Mouse (Mus musculus) layer of hippocampus, postnatal 10 days (tissue): ENCODE results near the gene Mcrip1. TPM values are rescaled to one million over a fixed set of nuclear protein-coding genes. Genes with fewer than 3 reads are reported as not detected.
"Not testable (repeated sequence)": the region's sequence is repeated elsewhere in the genome, so short reads cannot be mapped to it uniquely, and the experiment has no call there.

Source experiments
- DNase-seq, 2 experiments: peaks; one replicate each; pipeline ENCODE4 v3.0.0; 2021; ENCODE audit warnings: low spot score in 2 of 2
- total RNA-seq, 2 experiments: library from RNA; stranded (reverse); gene quantifications; 2 replicates each; pipeline ENCODE4 v1.2.3; 2021

The Mcrip1 gene
- total RNA-seq, 2 experiments from 2014 or later, result 95.4 to 107 TPM

- DNase-seq, result no peak
Measured at GRCm38 (mm10) chr11:120517147-120517546, 32.4 kb downstream of the Mcrip1 start.

GRCm38 (mm10) chr11:120515611-120516010, 33.9 kb downstream of the Mcrip1 start:
- peak; percentile 95 to 96 for DNase-seq

GRCm38 (mm10) chr11:120514262-120514661, 35.3 kb downstream of the Mcrip1 start:
- not testable (repeated sequence) for DNase-seq

- no peak for DNase-seq
Measured at GRCm38 (mm10) chr11:120512790-120513453, 36.6 kb downstream of the Mcrip1 start.

GRCm38 (mm10) chr11:120510375-120511030, 39.0 kb downstream of the Mcrip1 start:
- DNase-seq, result no peak

- DNase-seq, result no peak
Measured at GRCm38 (mm10) chr11:120509940-120510339, 39.6 kb downstream of the Mcrip1 start.

GRCm38 (mm10) chr11:120508290-120508870, 41.1 kb downstream of the Mcrip1 start:
- no peak for DNase-seq

- DNase-seq, result no peak
Measured at GRCm38 (mm10) chr11:120507611-120508289, 41.8 kb downstream of the Mcrip1 start.

GRCm38 (mm10) chr11:120506899-120507298, 42.6 kb downstream of the Mcrip1 start:
- DNase-seq, result no peak

GRCm38 (mm10) chr11:120505661-120506060, 43.9 kb downstream of the Mcrip1 start:
- no peak for DNase-seq

GRCm38 (mm10) chr11:120501701-120502100, 47.8 kb downstream of the Mcrip1 start:
- no peak for DNase-seq

GRCm38 (mm10) chr11:120501018-120501417, 48.5 kb downstream of the Mcrip1 start:
- DNase-seq, result no peak

- no peak for DNase-seq
Measured at GRCm38 (mm10) chr11:120500357-120500756, 49.2 kb downstream of the Mcrip1 start.

GRCm38 (mm10) chr11:120499894-120500293, 49.6 kb downstream of the Mcrip1 start:
- DNase-seq, result no peak

GRCm38 (mm10) chr11:120498891-120499290, 50.6 kb downstream of the Mcrip1 start:
- no peak for DNase-seq

GRCm38 (mm10) chr11:120498226-120498625, 51.3 kb downstream of the Mcrip1 start:
- no peak for DNase-seq

GRCm38 (mm10) chr11:120497436-120497835, 52.1 kb downstream of the Mcrip1 start:
- DNase-seq, result no peak

GRCm38 (mm10) chr11:120493911-120494310, 55.6 kb downstream of the Mcrip1 start:
- DNase-seq, result no peak

GRCm38 (mm10) chr11:120493351-120493750, 56.2 kb downstream of the Mcrip1 start:
- no peak for DNase-seq
